Comparison of ENCODE assay signal across 9 mouse cellular contexts in the genomic region with DNA sequence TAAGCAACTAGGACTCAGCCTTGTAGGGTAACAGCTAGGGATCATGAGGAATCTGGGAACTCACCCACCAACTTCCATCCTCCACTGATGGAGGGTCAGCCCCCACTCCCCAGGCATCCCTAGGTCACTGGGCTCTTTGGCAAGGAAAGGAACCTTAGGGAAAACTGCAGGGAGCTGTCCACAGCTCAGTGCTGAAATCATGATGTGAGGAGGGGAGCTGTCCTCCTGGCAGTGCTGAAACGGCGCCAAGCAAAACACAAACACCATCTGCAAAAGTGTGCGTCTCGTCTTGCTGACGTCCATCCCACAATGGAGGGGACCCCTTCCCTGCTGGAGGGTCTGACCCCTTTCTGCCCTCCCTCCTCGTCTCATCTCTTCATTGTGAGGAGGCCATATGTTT.
A peak's percentile ranks its signal among the peaks of the same experiment; 100 is the strongest.
DNase-seq lines count a peak whose midpoint lies in the region; ATAC-seq and TF ChIP-seq lines count a peak whose summit lies in the region.
"Had no signal": no experiment of that assay in that cellular context is flagged by ENCODE, and none has a peak within 500 bp of the region (broad histone marks: within the 10 kb centered on the region; RNA-seq: fewer than 3 reads in every experiment).

No protein-coding gene starts in this region.

- no peak overlapping the region for H3K4me3 ChIP-seq in kidney, adult 2 months (ENCODE audit: insufficient read depth, low read depth, low read length)
- no peak overlapping the region for H3K4me3 ChIP-seq in kidney, embryonic 14.5 days (ENCODE audit: low read length)
- H3K4me3 ChIP-seq: neural tube, embryonic 13.5 days had no signal

- no peak; the same call in 1 of the 2 replicates for TF ChIP-seq CTCF in kidney, adult 2 months (conservative IDR thresholded peaks at IDR 0.05; ENCODE audit: insufficient read depth, insufficient read length, low read depth, low read length)

- peaks cover 5% of the 10 kb centered on the region for H3K9me3 ChIP-seq in kidney, embryonic 14.5 days (ENCODE audit: control insufficient read depth, low read length)

- no peaks in the 10 kb centered on the region for H3K27me3 ChIP-seq in kidney, adult 2 months (replicated peaks; ENCODE audit: control insufficient read depth, insufficient read depth, low read length)
- H3K27me3 ChIP-seq in kidney, embryonic 14.5 days (ENCODE audit: control insufficient read depth, insufficient read depth, low read length) = no peaks in the 10 kb centered on the region
- H3K27me3 ChIP-seq: neural tube, embryonic 13.5 days had no signal

- DNase-seq in kidney, adult 2 months = peak; percentile 45
- peak; percentile 29 for DNase-seq in Muller cell, postnatal 12 days (ENCODE audit: inconsistent ontology term)
- peak; percentile 84 for DNase-seq in embryo, embryonic 10.5 days (ENCODE audit: low spot score)
- peak; percentile 42 to 87 for DNase-seq in kidney, postnatal 36 days
- DNase-seq in ovary, postnatal 14 days (ENCODE audit: low spot score) = peak; percentile 62
- no peak for DNase-seq in frontal cortex, postnatal 25 days (ENCODE audit: low spot score in 2 of 2)
- DNase-seq in layer of hippocampus, adult 11-12 months (ENCODE audit: low spot score) = no peak

- TF ChIP-seq POLR2A in kidney, adult 2 months (IDR thresholded peaks at IDR 0.05; ENCODE audit: low read depth, low read length) = no peak

- no peak for ATAC-seq in kidney, embryonic 14.5 days (ENCODE audit: low FRiP score, low TSS enrichment)

- WGBS in kidney, adult 2 months = 8% methylated on average over 6 of the region's 6 CpGs
- 13% methylated on average over 6 of the region's 6 CpGs for WGBS in kidney, embryonic 14.5 days

- H3K4me1 ChIP-seq in kidney, adult 2 months (ENCODE audit: control insufficient read depth, insufficient read depth, low read length) = no peaks in the 10 kb centered on the region
- no peaks in the 10 kb centered on the region for H3K4me1 ChIP-seq in kidney, embryonic 14.5 days (ENCODE audit: control insufficient read depth, insufficient read depth, low read length)

- H3K36me3 ChIP-seq in kidney, adult 2 months (ENCODE audit: control insufficient read depth, insufficient read depth, low read length) = no peaks in the 10 kb centered on the region
- no peaks in the 10 kb centered on the region for H3K36me3 ChIP-seq in kidney, embryonic 14.5 days (ENCODE audit: control insufficient read depth, insufficient read depth, low read length)
- H3K36me3 ChIP-seq: neural tube, embryonic 13.5 days had no signal

- H3K27ac ChIP-seq in kidney, adult 2 months (ENCODE audit: insufficient read depth, low read depth, low read length) = no peak overlapping the region
- no peak overlapping the region for H3K27ac ChIP-seq in kidney, embryonic 14.5 days (ENCODE audit: low read depth, low read length)

- H3K9ac ChIP-seq in kidney, embryonic 14.5 days (ENCODE audit: low read depth, low read length) = no peak overlapping the region
- H3K9ac ChIP-seq: neural tube, embryonic 13.5 days had no signal

- H3K4me2 ChIP-seq in kidney, embryonic 14.5 days (replicated peaks; ENCODE audit: low read depth, low read length) = no peak overlapping the region
- H3K4me2 ChIP-seq: neural tube, embryonic 13.5 days had no signal

Comparison
In these comparisons a context has a peak if more than half of its experiments do, and no peak if none do; other contexts are left out.
1. DNase-seq: peak in kidney, adult 2 months (single experiment), Muller cell, postnatal 12 days (single experiment), embryo, embryonic 10.5 days (single experiment), kidney, postnatal 36 days (2 of 2) and ovary, postnatal 14 days (single experiment); none in frontal cortex, postnatal 25 days (0 of 2) and layer of hippocampus, adult 11-12 months (single experiment).